Mouse (Mus musculus): Measurements from ENCODE around the gene Gpr68.

DNA sequence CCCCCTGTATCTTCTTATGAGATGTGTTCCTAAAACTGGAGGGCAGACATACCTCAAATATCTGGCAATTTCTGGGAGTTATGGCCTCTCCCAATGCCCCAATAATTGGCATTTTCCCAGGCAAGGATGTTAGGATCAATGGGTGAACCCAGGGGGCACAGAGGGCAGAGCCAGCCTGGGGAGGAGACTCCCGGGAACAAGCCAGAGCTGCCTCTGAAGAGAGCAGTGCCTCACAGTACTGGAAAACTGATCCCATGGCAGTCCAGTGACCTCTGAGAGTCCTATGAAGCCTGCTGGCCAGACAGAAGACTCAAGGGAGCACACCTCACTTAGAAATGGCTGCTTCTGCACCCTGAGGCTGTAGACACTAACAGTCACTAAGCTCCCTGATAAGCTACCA, 61.4 kb downstream of the Gpr68 start:
- no peak for TF ChIP-seq CTCF (IDR thresholded peaks at IDR 0.05; ENCODE audit: borderline replicate concordance, control insufficient read depth, extremely low read depth, insufficient read depth, low read length, poor library complexity)
- no peak for TF ChIP-seq POLR2A (IDR thresholded peaks at IDR 0.05; ENCODE audit: control insufficient read depth, extremely low read depth, insufficient read depth, low read length, poor library complexity)

All from thymus, adult 2 months (tissue).